Mouse (Mus musculus) kidney, embryonic 16.5 days (tissue): ENCODE results near the gene Dmac1. TPM values are rescaled to one million over a fixed set of nuclear protein-coding genes. Genes with fewer than 3 reads are reported as not detected.

Source experiments
- ATAC-seq: fragments of 200-750 bp; cut with Nextera tagmentation; 2 replicates; pipeline ENCODE4 v1.8.0; 2017; ENCODE audit warnings: moderate TSS enrichment; ENCODE audit not compliant: low FRiP score, low TSS enrichment
- H3K27ac ChIP-seq: fragments of 300-500 bp; sonication (generic); 2 replicates; pipeline ENCODE4 v1.5.1; 2014; ENCODE audit warnings: low read length
- H3K27me3 ChIP-seq: fragments of 300-500 bp; sonication (generic); 2 replicates; pipeline ENCODE4 v1.6.1; 2014; ENCODE audit warnings: low read length, control low read depth, mixed read lengths; ENCODE audit not compliant: insufficient read depth
- H3K36me3 ChIP-seq: fragments of 300-500 bp; sonication (generic); 2 replicates; pipeline ENCODE4 v1.6.1; 2014; ENCODE audit warnings: low read length, control low read depth, mixed read lengths; ENCODE audit not compliant: insufficient read depth
- H3K4me1 ChIP-seq: fragments of 300-500 bp; sonication (generic); 2 replicates; pipeline ENCODE4 v1.6.1; 2014; ENCODE audit warnings: low read length, control low read depth, mixed read lengths; ENCODE audit not compliant: insufficient read depth
- H3K4me2 ChIP-seq: fragments of 300-500 bp; sonication (generic); replicated peaks from 2 replicates; pipeline ENCODE4 v1.6.1; 2014; ENCODE audit warnings: low read depth, low read length
- H3K4me3 ChIP-seq: fragments of 300-500 bp; sonication (generic); 2 replicates; pipeline ENCODE4 v1.5.1; 2014; ENCODE audit warnings: mild to moderate bottlenecking, low read length
- H3K9ac ChIP-seq: fragments of 300-500 bp; sonication (generic); replicated peaks from 2 replicates; pipeline ENCODE4 v1.6.1; 2014; ENCODE audit warnings: low read length
- H3K9me3 ChIP-seq: fragments of 300-500 bp; sonication (generic); 2 replicates; pipeline ENCODE4 v1.6.1; 2016; ENCODE audit warnings: low read length, control low read depth
- WGBS: fragments of 180-500 bp; shearing (Covaris S2); extraction: QIAGEN DNeasy Blood & Tissue Kit; methylation state at CpG from one replicate; pipeline ENCODE4 v1.1.7; 2014; 5-methylcytosine and 5-hydroxymethylcytosine counted together
- polyA plus RNA-seq: library from polyadenylated mRNA; unstranded; fragments of >200 nt; fragmentation: Nextera tagmentation; extraction: Ambion mirVana; gene quantifications from 2 replicates; pipeline ENCODE4 v1.2.1, GENCODE M21; 2015

Dmac1 gene
- polyA plus RNA-seq, result 114 and 117 TPM in 2 replicates

- Histone ChIP-seq H3K27me3 (no peaks in the 10 kb centered on the region), H3K27ac (no peak within 1 kb of the TSS), H3K9me3 (peaks cover 3% of the 10 kb centered on the region; the same call in 1 of the 2 replicates), H3K4me2 (peak within 1 kb of the TSS; percentile 82), H3K9ac (peak within 1 kb of the TSS; percentile 92), H3K36me3 (peaks cover 12% of the 10 kb centered on the region), H3K4me1 (no peaks in the 10 kb centered on the region), H3K4me3 (peak within 1 kb of the TSS; percentile 74)
- peak; percentile 97 for ATAC-seq
- WGBS, result 16% methylated on average over 23 of the region's 23 CpGs
Observed at GRCm38 (mm10) chr4:75278197-75279175, at the start of gene Dmac1. TSS of gene Dmac1 (minus strand) at chr4:75278305.

GRCm38 (mm10) chr4:75315431-75315830 is 37.3 kb upstream of the Dmac1 start:
- H3K4me3 ChIP-seq, result no peak overlapping the region
- H3K4me2 ChIP-seq, result no peak overlapping the region
- no peak for ATAC-seq
- H3K27ac ChIP-seq, result no peak overlapping the region
- no peak overlapping the region for H3K9ac ChIP-seq
- no peaks in the 10 kb centered on the region; the same call in 1 of the 2 replicates for H3K9me3 ChIP-seq
- 68% methylated on average over 1 of the region's 1 CpGs for WGBS
- H3K4me1 ChIP-seq, result no peaks in the 10 kb centered on the region
- H3K27me3 ChIP-seq, result no peaks in the 10 kb centered on the region
- no peaks in the 10 kb centered on the region for H3K36me3 ChIP-seq

GRCm38 (mm10) chr4:75315007-75315406 is 36.9 kb upstream of the Dmac1 start:
- no peak overlapping the region for H3K27ac ChIP-seq
- no peak overlapping the region for H3K9ac ChIP-seq
- H3K9me3 ChIP-seq, result peaks cover 3% of the 10 kb centered on the region; the same call in 1 of the 2 replicates
- 76% methylated on average over 1 of the region's 1 CpGs for WGBS
- ATAC-seq, result no peak
- no peak overlapping the region for H3K4me3 ChIP-seq
- H3K27me3 ChIP-seq, result no peaks in the 10 kb centered on the region
- H3K36me3 ChIP-seq, result no peaks in the 10 kb centered on the region
- H3K4me1 ChIP-seq, result no peaks in the 10 kb centered on the region
- H3K4me2 ChIP-seq, result no peak overlapping the region

- Histone ChIP-seq H3K27ac (no peak overlapping the region), H3K4me1 (no peaks in the 10 kb centered on the region), H3K4me2 (no peak overlapping the region), H3K27me3 (no peaks in the 10 kb centered on the region), H3K4me3 (no peak overlapping the region), H3K9ac (no peak overlapping the region), H3K9me3 (peaks cover 3% of the 10 kb centered on the region; the same call in 1 of the 2 replicates), H3K36me3 (no peaks in the 10 kb centered on the region)
- 95% methylated on average over 2 of the region's 2 CpGs for WGBS
- ATAC-seq, result no peak
Observed at GRCm38 (mm10) chr4:75311918-75312317, 33.8 kb upstream of the Dmac1 start.

- Histone ChIP-seq H3K4me2 (no peak overlapping the region), H3K27me3 (no peaks in the 10 kb centered on the region), H3K4me1 (no peaks in the 10 kb centered on the region), H3K9me3 (peaks cover 3% of the 10 kb centered on the region; the same call in 1 of the 2 replicates), H3K4me3 (no peak overlapping the region), H3K9ac (no peak overlapping the region), H3K36me3 (no peaks in the 10 kb centered on the region), H3K27ac (no peak overlapping the region)
- WGBS, result 62% methylated on average over 2 of the region's 2 CpGs
- ATAC-seq, result no peak
Observed at GRCm38 (mm10) chr4:75311305-75311704, 33.2 kb upstream of the Dmac1 start.

DNA sequence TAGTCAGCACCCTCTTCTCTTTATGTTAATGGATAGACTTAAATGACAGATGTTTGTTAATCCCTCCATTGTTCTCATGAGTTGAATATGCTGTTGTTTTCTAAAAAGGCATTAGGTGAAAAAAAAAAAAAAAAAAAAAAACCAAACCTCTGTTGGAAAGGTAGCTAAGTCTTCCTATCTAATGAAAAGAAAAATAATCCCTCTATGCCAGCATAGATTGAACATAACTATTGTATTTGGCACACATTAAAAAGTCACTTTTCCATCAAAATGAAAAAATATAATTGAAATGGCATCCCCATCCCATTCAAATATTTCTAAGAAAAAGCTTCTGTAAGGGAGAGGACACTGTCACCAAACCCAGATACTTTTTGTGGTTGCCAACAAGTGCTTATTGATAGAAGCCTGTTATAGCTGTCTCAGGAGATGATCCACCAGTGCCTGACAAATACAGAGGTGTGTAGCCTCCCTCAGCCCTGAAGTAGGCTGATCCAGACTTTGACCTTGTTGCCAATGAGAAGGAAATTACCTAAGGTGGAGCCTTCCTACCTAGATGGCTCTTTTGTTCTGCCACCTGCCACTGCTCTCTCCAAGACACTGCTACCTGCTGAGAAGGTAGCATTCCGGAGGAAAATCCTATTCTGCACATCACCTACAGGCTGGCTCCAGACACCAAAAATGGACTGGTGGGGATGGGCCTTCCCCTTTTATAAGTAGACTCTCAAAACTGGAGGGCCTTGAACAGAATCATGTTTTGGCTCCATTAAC is 22.3 kb upstream of the Dmac1 start:
- H3K27me3 ChIP-seq, result no peaks in the 10 kb centered on the region
- ATAC-seq, result no peak
- no peaks in the 10 kb centered on the region for H3K36me3 ChIP-seq
- no peak overlapping the region for H3K27ac ChIP-seq
- no peak overlapping the region for H3K4me2 ChIP-seq
- 79% methylated on average over 1 of the region's 1 CpGs for WGBS
- H3K9me3 ChIP-seq, result no peaks in the 10 kb centered on the region
- no peaks in the 10 kb centered on the region for H3K4me1 ChIP-seq
- H3K4me3 ChIP-seq, result no peak overlapping the region
- H3K9ac ChIP-seq, result no peak overlapping the region

DNA sequence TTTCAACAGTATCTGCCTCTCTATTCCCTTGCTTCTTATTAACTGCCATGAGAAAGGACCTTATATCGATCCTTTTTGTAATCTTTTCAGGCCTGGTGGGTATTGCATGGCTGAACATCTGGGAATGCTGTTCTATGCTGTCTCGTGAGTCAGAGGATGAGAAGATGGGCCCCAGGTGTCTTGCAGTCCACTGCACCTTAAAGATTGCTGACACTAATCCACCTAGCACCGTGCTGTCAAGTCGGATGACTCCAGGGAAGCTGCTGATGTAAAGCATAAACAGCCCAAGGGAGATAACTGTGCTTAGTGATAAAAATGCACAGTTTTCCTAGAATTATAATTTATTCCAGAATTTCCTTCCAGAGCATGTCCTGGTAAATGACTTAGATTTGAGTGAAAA is 14.2 kb upstream of the Dmac1 start:
- 72% methylated on average over 4 of the region's 4 CpGs for WGBS
- Histone ChIP-seq H3K4me3 (no peak overlapping the region), H3K36me3 (no peaks in the 10 kb centered on the region), H3K27ac (no peak overlapping the region), H3K4me1 (no peaks in the 10 kb centered on the region), H3K9me3 (no peaks in the 10 kb centered on the region), H3K27me3 (no peaks in the 10 kb centered on the region), H3K4me2 (no peak overlapping the region), H3K9ac (no peak overlapping the region)
- no peak for ATAC-seq

- no peaks in the 10 kb centered on the region for H3K36me3 ChIP-seq
- H3K27ac ChIP-seq, result no peak overlapping the region
- no peak for ATAC-seq
- H3K9ac ChIP-seq, result no peak overlapping the region
- 87% methylated on average over 4 of the region's 4 CpGs for WGBS
- no peaks in the 10 kb centered on the region for H3K4me1 ChIP-seq
- H3K27me3 ChIP-seq, result no peaks in the 10 kb centered on the region
- no peaks in the 10 kb centered on the region for H3K9me3 ChIP-seq
- no peak overlapping the region for H3K4me2 ChIP-seq
- H3K4me3 ChIP-seq, result no peak overlapping the region
Observed at GRCm38 (mm10) chr4:75291142-75291541, 13.0 kb upstream of the Dmac1 start.

DNA sequence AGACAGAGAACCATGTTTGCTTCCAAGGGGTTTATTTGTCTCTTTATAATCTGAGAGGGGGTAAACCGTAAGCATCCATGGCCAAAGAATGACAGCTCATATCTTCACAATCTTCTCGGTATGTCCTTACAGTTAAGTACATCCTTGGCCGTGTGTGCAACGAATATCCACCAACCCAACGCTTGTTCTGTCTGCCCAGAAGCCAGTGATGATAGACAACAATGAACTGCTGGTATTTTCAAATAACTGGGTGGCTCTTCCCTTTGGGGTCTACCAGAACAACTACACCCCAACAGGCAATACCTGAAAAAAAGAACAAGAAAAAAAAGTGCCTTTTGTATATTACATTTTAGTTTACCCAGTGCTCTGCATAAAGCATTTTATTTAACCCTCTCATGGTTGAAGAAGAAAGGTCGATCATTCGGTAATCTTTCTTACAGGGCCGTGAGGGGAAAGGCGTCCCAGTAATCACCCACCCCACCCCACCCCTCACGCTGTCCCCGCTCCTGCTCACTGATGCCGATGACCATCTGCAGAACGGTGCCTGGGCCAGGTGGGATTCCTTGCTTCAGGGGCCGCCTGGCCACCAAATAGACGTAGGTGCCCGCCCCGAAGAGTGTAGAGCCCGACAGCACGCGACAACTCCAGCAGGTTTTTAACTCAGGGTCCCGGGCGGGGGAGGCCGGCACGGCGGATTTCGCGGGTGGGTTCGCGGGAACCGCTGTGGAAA is 473 bp downstream of the Dmac1 start:
- 9% methylated on average over 30 of the region's 30 CpGs for WGBS
- H3K9ac ChIP-seq, result peak overlapping the region; percentile 92
- H3K27ac ChIP-seq, result no peak overlapping the region
- peaks cover 15% of the 10 kb centered on the region for H3K36me3 ChIP-seq
- H3K4me2 ChIP-seq, result peak overlapping the region; percentile 82
- H3K4me3 ChIP-seq, result peak overlapping the region; percentile 74
- no peaks in the 10 kb centered on the region for H3K4me1 ChIP-seq
- no peaks in the 10 kb centered on the region for H3K27me3 ChIP-seq
- ATAC-seq, result peak; percentile 95
- H3K9me3 ChIP-seq, result peaks cover 3% of the 10 kb centered on the region; the same call in 1 of the 2 replicates
